In the genomic region with DNA sequence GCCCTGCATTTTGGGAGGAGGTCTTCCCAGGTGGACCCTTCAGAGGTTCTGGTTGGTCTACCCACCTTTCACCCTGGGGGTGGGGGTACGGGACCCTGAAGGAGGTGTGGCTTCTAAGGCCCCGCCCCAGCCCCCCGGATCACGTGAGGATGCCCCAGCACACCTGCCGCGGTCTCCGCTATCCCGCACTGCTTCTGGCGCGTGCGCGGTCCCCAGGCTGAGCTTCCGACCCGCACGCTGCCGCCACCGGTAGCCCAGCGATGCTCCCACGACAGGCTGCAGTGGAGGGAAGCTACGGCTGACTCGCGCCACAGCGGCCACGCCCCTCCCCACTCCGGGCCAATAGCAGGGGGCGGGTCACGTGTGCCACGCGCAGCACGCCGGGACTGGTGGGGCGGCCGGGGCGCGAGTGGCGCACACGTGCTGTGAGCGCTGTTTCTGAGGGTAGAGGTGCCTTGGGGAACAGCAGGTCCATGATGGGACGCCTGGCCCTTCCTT, we compare ENCODE assay signal across 8 mouse cellular contexts. TPM values are rescaled to one million over a fixed set of nuclear protein-coding genes. Genes with fewer than 3 reads are reported as not detected.
DNase-seq lines count a peak whose midpoint lies in the region; ATAC-seq and TF ChIP-seq lines count a peak whose summit lies in the region.

A gene (minus strand): TSS at position 319 of the 498 bp plus-strand sequence.

- TF ChIP-seq CTCF in left cerebral cortex, adult 2 months (IDR thresholded peaks at IDR 0.05) = peak; percentile 49

- intact Hi-C loops in left cerebral cortex, adult 2 months (cut with DNase I) = loop anchor here (1.0 kb wide), 1 partner anchor 22 kb away; no protein-coding TSS in a partner anchor

- peak; percentile 93 for ATAC-seq in hindbrain, embryonic 14.5 days (ENCODE audit: low FRiP score)

- DNase-seq in R1 (ENCODE audit: low read depth, low spot score) = peak; percentile 85
- peak; percentile 87 to 94 for DNase-seq in cerebellum, postnatal 36 days
- peak; percentile 84 to 87 for DNase-seq in frontal cortex, postnatal 36 days (ENCODE audit: low spot score in 2 of 2)
- DNase-seq in hindbrain, embryonic 14.5 days (ENCODE audit: low spot score) = peak; percentile 85
- peak; percentile 87 to 88 for DNase-seq in left cerebral cortex, adult 2 months (ENCODE audit: extremely low spot score in 1 of 2, low spot score in 2 of 2)
- DNase-seq in right cerebral cortex, adult 2 months (ENCODE audit: low spot score in 2 of 2) = peak; percentile 83 to 85
- peak; percentile 20 for DNase-seq in urinary bladder, postnatal 10 days (ENCODE audit: low spot score)

- no peaks in the 10 kb centered on the region for H3K27me3 ChIP-seq in hindbrain, embryonic 14.5 days (ENCODE audit: control insufficient read depth, insufficient read depth, low read length)

- H3K36me3 ChIP-seq in hindbrain, embryonic 14.5 days (replicated peaks; ENCODE audit: control insufficient read depth, insufficient read depth) = peaks cover 55% of the 10 kb centered on the region
- peaks cover 43% of the 10 kb centered on the region for H3K36me3 ChIP-seq in macrophage (ENCODE audit: inconsistent target)

- peaks cover 24% of the 10 kb centered on the region for H3K4me1 ChIP-seq in hindbrain, embryonic 14.5 days (replicated peaks; ENCODE audit: control insufficient read depth, insufficient read depth, low read length)

- H3K79me2 ChIP-seq in macrophage (ENCODE audit: inconsistent target) = no peaks in the 10 kb centered on the region

- under 1% methylated on average over 39 of the region's 39 CpGs for WGBS in hindbrain, embryonic 14.5 days
- under 1% methylated on average over 36 of the region's 39 CpGs for WGBS in macrophage (ENCODE audit: missing documents)

- peak within 1 kb of the TSS; percentile 73 for H3K9ac ChIP-seq in hindbrain, embryonic 14.5 days

- no peaks in the 10 kb centered on the region for H3K9me3 ChIP-seq in hindbrain, embryonic 14.5 days (ENCODE audit: control insufficient read depth, low read length)

- peak within 1 kb of the TSS; percentile 20 for H3K27ac ChIP-seq in hindbrain, embryonic 14.5 days
- H3K27ac ChIP-seq in left cerebral cortex, adult 2 months = peak within 1 kb of the TSS; percentile 33; the same call in 1 of the 2 replicates
- H3K27ac ChIP-seq in macrophage = no peak within 1 kb of the TSS

- peak within 1 kb of the TSS; percentile 50 for H3K4me3 ChIP-seq in hindbrain, embryonic 14.5 days (replicated peaks; ENCODE audit: low read length)
- H3K4me3 ChIP-seq in left cerebral cortex, adult 2 months = peak within 1 kb of the TSS; percentile 68
- H3K4me3 ChIP-seq in macrophage (ENCODE audit: inconsistent target) = peak within 1 kb of the TSS; percentile 31

- peak within 1 kb of the TSS; percentile 94 for H3K4me2 ChIP-seq in hindbrain, embryonic 14.5 days (replicated peaks)

RNA-seq across cellular contexts. Expression of the gene that starts here (rescaled TPM):
- 10.7 and 10.8 TPM in 2 replicates for polyA plus RNA-seq in hindbrain, embryonic 14.5 days (2014; fragmentation: Nextera tagmentation; extraction: Ambion mirVana)
- total RNA-seq in left cerebral cortex, adult 2 months (2021) = 10 to 100 TPM; 10.9 to 11.9 TPM
- 10 to 100 TPM in 11 of 26 experiments, 1 to 10 TPM in 15; 2.1 to 22.4 (median 7.5) TPM for total RNA-seq in macrophage (2018; cell fraction: chromatin; rRNA removed)
- total RNA-seq in macrophage (2018; cell fraction: cytosol; rRNA removed) = 10 to 100 TPM in 24 of 26 experiments, 1 to 10 TPM in 2; 8.7 to 25.1 (median 15.8) TPM
- total RNA-seq in macrophage (2018; cell fraction: nucleus; rRNA removed) = 10 to 100 TPM in 24 of 26 experiments, 1 to 10 TPM in 2; 4.2 to 37.6 (median 17.9) TPM
- polyA plus RNA-seq in macrophage (2018) = 8.6 to 18.7 TPM (median 18.3 TPM) in 3 replicates

Comparison
In these comparisons a context has a peak if more than half of its experiments do, and no peak if none do; other contexts are left out.
1. DNase-seq: peak in every context shown above with its lines; median percentile 90 in cerebellum, postnatal 36 days; 88 in left cerebral cortex, adult 2 months; 86 in frontal cortex, postnatal 36 days; 85 in R1; 85 in hindbrain, embryonic 14.5 days; 84 in right cerebral cortex, adult 2 months; 20 in urinary bladder, postnatal 10 days.